Mouse (Mus musculus): ENCODE data around the gene Tmem260. TPM values are rescaled to one million over a fixed set of nuclear protein-coding genes. Genes with fewer than 3 reads are reported as not detected.

Tmem260 gene
- polyA plus RNA-seq, 1 experiment from 2014 or later = 22.9 TPM

GRCm38 (mm10) chr14:48515538-48515937 lies 69.6 kb downstream of the Tmem260 start:
- no peak overlapping the region for H3K9ac ChIP-seq
- no peak overlapping the region for H3K4me2 ChIP-seq (replicated peaks)
- H3K36me3 ChIP-seq = no peaks in the 10 kb centered on the region
- H3K9me3 ChIP-seq (replicated peaks) = no peaks in the 10 kb centered on the region
- H3K27ac ChIP-seq (replicated peaks) = no peak overlapping the region
- H3K4me1 ChIP-seq = no peaks in the 10 kb centered on the region
- H3K4me3 ChIP-seq (replicated peaks) = no peak overlapping the region
- WGBS = 81% methylated on average over 8 of the region's 8 CpGs
- ATAC-seq (ENCODE audit: insufficient number of reproducible peaks, low FRiP score, low TSS enrichment, low read depth) = no peak
- H3K27me3 ChIP-seq = no peaks in the 10 kb centered on the region

- Histone ChIP-seq H3K4me2 (replicated peaks) (no peak overlapping the region), H3K9me3 (replicated peaks) (no peaks in the 10 kb centered on the region), H3K27ac (replicated peaks) (no peak overlapping the region), H3K27me3 (no peaks in the 10 kb centered on the region; the same call in 1 of the 2 replicates), H3K36me3 (no peaks in the 10 kb centered on the region), H3K4me1 (0 out of 2 replicates have a peak, but pooled peaks cover 7% of the 10 kb centered on the region), H3K9ac (no peak overlapping the region), H3K4me3 (replicated peaks) (no peak overlapping the region)
- 28% methylated on average over 1 of the region's 1 CpGs for WGBS
- no peak for ATAC-seq (ENCODE audit: insufficient number of reproducible peaks, low FRiP score, low TSS enrichment, low read depth)
These were observed 77.4 kb downstream of the Tmem260 start for GRCm38 (mm10) chr14:48523361-48523760.

- Histone ChIP-seq H3K9ac (no peak overlapping the region), H3K27me3 (no peaks in the 10 kb centered on the region; the same call in 1 of the 2 replicates), H3K4me1 (0 out of 2 replicates have a peak, but pooled peaks cover 7% of the 10 kb centered on the region), H3K4me2 (replicated peaks) (no peak overlapping the region), H3K9me3 (replicated peaks) (no peaks in the 10 kb centered on the region), H3K27ac (replicated peaks) (no peak overlapping the region), H3K36me3 (no peaks in the 10 kb centered on the region), H3K4me3 (replicated peaks) (no peak overlapping the region)
- ATAC-seq (ENCODE audit: insufficient number of reproducible peaks, low FRiP score, low TSS enrichment, low read depth) = no peak
- 38% methylated on average over 9 of the region's 9 CpGs for WGBS
These were observed 78.2 kb downstream of the Tmem260 start for GRCm38 (mm10) chr14:48524135-48524534.

GRCm38 (mm10) chr14:48525055-48525454 lies 79.1 kb downstream of the Tmem260 start:
- Histone ChIP-seq H3K4me3 (replicated peaks) (no peak overlapping the region), H3K9ac (no peak overlapping the region), H3K27me3 (no peaks in the 10 kb centered on the region; the same call in 1 of the 2 replicates), H3K4me1 (0 out of 2 replicates have a peak, but pooled peaks cover 7% of the 10 kb centered on the region), H3K36me3 (no peaks in the 10 kb centered on the region), H3K27ac (replicated peaks) (no peak overlapping the region), H3K9me3 (replicated peaks) (no peaks in the 10 kb centered on the region), H3K4me2 (replicated peaks) (no peak overlapping the region)
- WGBS = 45% methylated on average over 6 of the region's 6 CpGs
- no peak for ATAC-seq (ENCODE audit: insufficient number of reproducible peaks, low FRiP score, low TSS enrichment, low read depth)

DNA sequence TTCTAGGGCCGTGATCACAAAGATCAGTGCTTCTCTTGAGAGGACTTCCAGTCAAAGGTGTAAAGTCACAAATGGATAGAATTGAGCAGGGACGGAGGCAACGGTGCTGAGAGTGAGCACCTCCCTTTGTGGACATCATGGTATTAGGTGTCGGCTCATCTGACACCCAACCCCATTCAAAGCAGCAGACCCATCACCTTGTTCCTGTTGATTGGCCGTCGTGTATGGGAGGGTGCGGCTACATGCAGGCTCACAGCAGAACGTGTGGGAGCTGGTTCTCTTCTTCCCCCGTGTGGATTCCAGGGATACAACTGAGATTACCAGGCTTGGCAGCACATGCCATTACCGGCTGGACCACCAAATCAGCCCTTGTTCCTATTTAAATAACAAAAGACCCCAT lies 84.7 kb downstream of the Tmem260 start:
- H3K4me2 ChIP-seq (replicated peaks) = no peak overlapping the region
- 64% methylated on average over 10 of the region's 10 CpGs for WGBS
- no peak overlapping the region for H3K27ac ChIP-seq (replicated peaks)
- no peaks in the 10 kb centered on the region; the same call in 1 of the 2 replicates for H3K27me3 ChIP-seq
- no peaks in the 10 kb centered on the region for H3K4me1 ChIP-seq
- no peak for ATAC-seq (ENCODE audit: insufficient number of reproducible peaks, low FRiP score, low TSS enrichment, low read depth)
- H3K9ac ChIP-seq = no peak overlapping the region
- no peaks in the 10 kb centered on the region for H3K9me3 ChIP-seq (replicated peaks)
- no peak overlapping the region for H3K4me3 ChIP-seq (replicated peaks)
- H3K36me3 ChIP-seq = no peaks in the 10 kb centered on the region

GRCm38 (mm10) chr14:48537795-48538766 lies 92.2 kb downstream of the Tmem260 start:
- H3K27me3 ChIP-seq = peaks cover 14% of the 10 kb centered on the region; the same call in 1 of the 2 replicates
- H3K4me1 ChIP-seq = no peaks in the 10 kb centered on the region
- no peaks in the 10 kb centered on the region for H3K36me3 ChIP-seq
- no peak overlapping the region for H3K4me3 ChIP-seq (replicated peaks)
- H3K27ac ChIP-seq (replicated peaks) = no peak overlapping the region
- WGBS = 68% methylated on average over 14 of the region's 14 CpGs
- H3K9me3 ChIP-seq (replicated peaks) = no peaks in the 10 kb centered on the region
- H3K4me2 ChIP-seq (replicated peaks) = no peak overlapping the region
- no peak for ATAC-seq (ENCODE audit: insufficient number of reproducible peaks, low FRiP score, low TSS enrichment, low read depth)
- H3K9ac ChIP-seq = no peak overlapping the region

GRCm38 (mm10) chr14:48545166-48545565 lies 99.2 kb downstream of the Tmem260 start:
- H3K4me1 ChIP-seq = no peaks in the 10 kb centered on the region
- H3K27ac ChIP-seq (replicated peaks) = no peak overlapping the region
- H3K9ac ChIP-seq = no peak overlapping the region
- H3K9me3 ChIP-seq (replicated peaks) = no peaks in the 10 kb centered on the region
- ATAC-seq (ENCODE audit: insufficient number of reproducible peaks, low FRiP score, low TSS enrichment, low read depth) = no peak
- no peak overlapping the region for H3K4me2 ChIP-seq (replicated peaks)
- no peak overlapping the region for H3K4me3 ChIP-seq (replicated peaks)
- H3K27me3 ChIP-seq = 0 out of 2 replicates have a peak, but pooled peaks cover 7% of the 10 kb centered on the region
- 57% methylated on average over 10 of the region's 10 CpGs for WGBS
- H3K36me3 ChIP-seq = no peaks in the 10 kb centered on the region

DNA sequence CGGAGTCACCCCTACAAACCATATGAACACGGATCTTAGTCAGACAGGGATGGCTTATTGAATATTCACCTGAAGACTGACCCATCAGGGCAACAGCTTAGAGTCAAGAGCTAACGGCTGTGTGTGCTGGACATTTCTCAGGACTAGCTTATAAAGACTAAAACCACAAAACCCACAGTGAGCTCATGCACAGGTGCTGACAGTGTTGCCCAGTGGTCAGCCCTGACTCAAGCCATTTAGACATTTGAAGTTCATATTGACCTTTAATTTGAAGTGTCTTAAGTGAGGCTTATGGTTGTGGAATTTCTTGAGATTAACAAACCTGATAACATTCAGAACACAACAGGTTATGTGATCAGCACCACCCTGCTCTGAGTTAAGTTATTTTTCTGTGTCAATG lies 100.1 kb downstream of the Tmem260 start:
- Histone ChIP-seq H3K9me3 (replicated peaks) (no peaks in the 10 kb centered on the region), H3K9ac (no peak overlapping the region), H3K4me1 (no peaks in the 10 kb centered on the region), H3K4me2 (replicated peaks) (no peak overlapping the region), H3K27me3 (0 out of 2 replicates have a peak, but pooled peaks cover under 1% of the 10 kb centered on the region), H3K36me3 (no peaks in the 10 kb centered on the region), H3K4me3 (replicated peaks) (no peak overlapping the region), H3K27ac (replicated peaks) (no peak overlapping the region)
- ATAC-seq (ENCODE audit: insufficient number of reproducible peaks, low FRiP score, low TSS enrichment, low read depth) = no peak
- 87% methylated on average over 3 of the region's 3 CpGs for WGBS

- Histone ChIP-seq H3K9ac (no peak overlapping the region), H3K4me3 (replicated peaks) (no peak overlapping the region), H3K4me2 (replicated peaks) (no peak overlapping the region), H3K27me3 (no peaks in the 10 kb centered on the region), H3K36me3 (no peaks in the 10 kb centered on the region), H3K27ac (replicated peaks) (no peak overlapping the region), H3K4me1 (no peaks in the 10 kb centered on the region), H3K9me3 (replicated peaks) (no peaks in the 10 kb centered on the region)
- no peak for ATAC-seq (ENCODE audit: insufficient number of reproducible peaks, low FRiP score, low TSS enrichment, low read depth)
- WGBS = 67% methylated on average over 7 of the region's 7 CpGs
These were observed 103.8 kb downstream of the Tmem260 start for GRCm38 (mm10) chr14:48549703-48550102.

GRCm38 (mm10) chr14:48553216-48553615 lies 107.3 kb downstream of the Tmem260 start:
- no peak overlapping the region for H3K27ac ChIP-seq (replicated peaks)
- no peaks in the 10 kb centered on the region for H3K27me3 ChIP-seq
- no peaks in the 10 kb centered on the region for H3K9me3 ChIP-seq (replicated peaks)
- no peaks in the 10 kb centered on the region for H3K36me3 ChIP-seq
- H3K9ac ChIP-seq = no peak overlapping the region
- WGBS = 69% methylated on average over 4 of the region's 4 CpGs
- H3K4me1 ChIP-seq = no peaks in the 10 kb centered on the region
- H3K4me3 ChIP-seq (replicated peaks) = no peak overlapping the region
- no peak overlapping the region for H3K4me2 ChIP-seq (replicated peaks)
- ATAC-seq (ENCODE audit: insufficient number of reproducible peaks, low FRiP score, low TSS enrichment, low read depth) = no peak

DNA sequence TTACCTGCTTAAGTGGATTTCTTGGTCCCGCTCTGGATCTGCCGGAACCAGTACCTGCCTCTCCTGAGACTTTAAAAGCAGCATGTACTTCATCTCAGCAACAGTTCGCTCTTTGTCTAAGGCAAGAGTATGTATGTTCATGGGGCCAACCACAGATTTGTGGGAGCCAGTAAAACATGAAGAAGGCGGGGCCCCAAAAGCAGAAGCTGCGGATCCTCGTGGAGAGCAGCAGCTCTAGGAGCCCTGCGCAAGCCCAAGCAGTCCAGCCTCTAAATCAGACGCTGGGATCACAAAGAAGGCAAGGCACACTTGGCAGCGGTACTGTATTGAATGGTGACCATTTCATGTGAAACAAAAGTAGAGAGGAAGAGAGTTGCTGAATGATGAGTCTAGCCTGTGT lies 107.8 kb downstream of the Tmem260 start:
- ATAC-seq (ENCODE audit: insufficient number of reproducible peaks, low FRiP score, low TSS enrichment, low read depth) = no peak
- no peak overlapping the region for H3K27ac ChIP-seq (replicated peaks)
- no peak overlapping the region for H3K4me2 ChIP-seq (replicated peaks)
- no peaks in the 10 kb centered on the region for H3K36me3 ChIP-seq
- no peaks in the 10 kb centered on the region for H3K9me3 ChIP-seq (replicated peaks)
- H3K9ac ChIP-seq = no peak overlapping the region
- H3K4me3 ChIP-seq (replicated peaks) = no peak overlapping the region
- no peaks in the 10 kb centered on the region for H3K27me3 ChIP-seq
- H3K4me1 ChIP-seq = no peaks in the 10 kb centered on the region
- 77% methylated on average over 9 of the region's 9 CpGs for WGBS
